In genomic region chr6:37072401-37073016, GRCm38 (mm10) we compare ENCODE assay signal across 15 mouse cellular contexts.
A peak's percentile ranks its signal among the peaks of the same experiment; 100 is the strongest.
DNase-seq lines count a peak whose midpoint lies in the region; ATAC-seq lines count a peak whose summit lies in the region.
"Had no signal": no experiment of that assay in that cellular context is flagged by ENCODE, and none has a peak within 500 bp of the region (broad histone marks: within the 10 kb centered on the region; RNA-seq: fewer than 3 reads in every experiment).

No protein-coding gene starts in this region.

- H3K27me3 ChIP-seq in lung, embryonic 16.5 days (ENCODE audit: control insufficient read depth, insufficient read depth, low read depth, low read length), result no peaks in the 10 kb centered on the region
- H3K27me3 ChIP-seq in stomach, embryonic 16.5 days (ENCODE audit: control insufficient read depth, insufficient read depth, low read length), result no peaks in the 10 kb centered on the region
- H3K27me3 ChIP-seq: CH12.LX; liver, embryonic 15.5 days had no signal

- intact Hi-C loops in heart, postnatal 10 days (cut with DNase I), result no loop called here
- intact Hi-C loops in gastrocnemius, postnatal 14 days (cut with DNase I; ENCODE audit: low total_unique reads), result no loop called here

- H3K4me2 ChIP-seq in lung, embryonic 16.5 days (ENCODE audit: low read depth, low read length), result no peak overlapping the region
- H3K4me2 ChIP-seq in stomach, embryonic 16.5 days (ENCODE audit: low read depth, low read length), result no peak overlapping the region
- H3K4me2 ChIP-seq: liver, embryonic 15.5 days; midbrain, embryonic 11.5 days had no signal

- peak; percentile 65 for ATAC-seq in lung, embryonic 16.5 days (ENCODE audit: low read depth)
- peak; percentile 47; the same call in 1 of the 2 replicates for ATAC-seq in stomach, embryonic 16.5 days (ENCODE audit: insufficient read depth, low FRiP score)
- ATAC-seq: inflammation-experienced regulatory T-cells, adult 6 months had no signal

- H3K4me3 ChIP-seq in lung, embryonic 16.5 days (ENCODE audit: low read length), result no peak overlapping the region
- no peak overlapping the region for H3K4me3 ChIP-seq in stomach, embryonic 16.5 days (replicated peaks; ENCODE audit: low read length)
- H3K4me3 ChIP-seq: liver, embryonic 15.5 days; myocyte had no signal

- peak overlapping the region; percentile 6; the same call in 1 of the 2 replicates for H3K27ac ChIP-seq in lung, embryonic 16.5 days (ENCODE audit: low read length)
- peak overlapping the region; percentile 50 for H3K27ac ChIP-seq in stomach, embryonic 16.5 days (ENCODE audit: low read length)
- H3K27ac ChIP-seq: liver, embryonic 15.5 days had no signal

- H3K36me3 ChIP-seq in lung, embryonic 16.5 days (ENCODE audit: control insufficient read depth, insufficient read depth, low read length), result no peaks in the 10 kb centered on the region
- H3K36me3 ChIP-seq in stomach, embryonic 16.5 days (ENCODE audit: control insufficient read depth, insufficient read depth, low read length), result no peaks in the 10 kb centered on the region
- H3K36me3 ChIP-seq: liver, embryonic 15.5 days had no signal

- no peaks in the 10 kb centered on the region for H3K9me3 ChIP-seq in lung, embryonic 16.5 days (ENCODE audit: control insufficient read depth, low read length)
- no peaks in the 10 kb centered on the region for H3K9me3 ChIP-seq in stomach, embryonic 16.5 days (replicated peaks; ENCODE audit: control insufficient read depth, low read length)
- H3K9me3 ChIP-seq: liver, embryonic 15.5 days had no signal

- DNase-seq in heart, postnatal 10 days, result peak; percentile 26 to 37
- DNase-seq in heart, adult 9 months (ENCODE audit: low spot score in 2 of 2), result no peak
- DNase-seq in lung, postnatal 25 days (ENCODE audit: low spot score), result no peak
- DNase-seq in gastrocnemius, postnatal 14 days, result peak; percentile 24
- DNase-seq in embryo, embryonic 9.5 days (ENCODE audit: extremely low spot score), result no peak
- DNase-seq: layer of hippocampus, adult 9-11 months; left cerebral cortex, postnatal 4 days; right cerebral cortex, postnatal 25 days had no signal

- 50% methylated on average over 9 of the region's 9 CpGs for WGBS in lung, embryonic 16.5 days
- WGBS in stomach, embryonic 16.5 days, result 39% methylated on average over 9 of the region's 9 CpGs

- H3K9ac ChIP-seq in lung, embryonic 16.5 days (ENCODE audit: low read length), result no peak overlapping the region
- no peak overlapping the region for H3K9ac ChIP-seq in stomach, embryonic 16.5 days (ENCODE audit: low read length)
- H3K9ac ChIP-seq: liver, embryonic 15.5 days had no signal

- H3K4me1 ChIP-seq in lung, embryonic 16.5 days (replicated peaks; ENCODE audit: control insufficient read depth, insufficient read depth, low read length), result 0 out of 2 replicates have a peak, but pooled peaks cover 3% of the 10 kb centered on the region
- H3K4me1 ChIP-seq in stomach, embryonic 16.5 days (ENCODE audit: control insufficient read depth, insufficient read depth, low read length), result 0 out of 2 replicates have a peak, but pooled peaks cover 10% of the 10 kb centered on the region
- H3K4me1 ChIP-seq: liver, embryonic 15.5 days had no signal

Comparison
In these comparisons a context has a peak if more than half of its experiments do, and no peak if none do; other contexts are left out.
1. DNase-seq: peak in heart, postnatal 10 days (2 of 2) and gastrocnemius, postnatal 14 days (single experiment); none in heart, adult 9 months (0 of 2), lung, postnatal 25 days (single experiment) and embryo, embryonic 9.5 days (single experiment).